Comparison of ENCODE assay signal across 16 mouse cellular contexts in genomic region chr10:41221204-41221603, GRCm38 (mm10).
DNase-seq lines count a peak whose midpoint lies in the region; ATAC-seq and TF ChIP-seq lines count a peak whose summit lies in the region.
"Had no signal": no experiment of that assay in that cellular context is flagged by ENCODE, and none has a peak within 500 bp of the region (broad histone marks: within the 10 kb centered on the region; RNA-seq: fewer than 3 reads in every experiment).

No protein-coding gene starts in this region.

- no peaks in the 10 kb centered on the region for H3K9me3 ChIP-seq in liver, postnatal 0 days (ENCODE audit: low read length)
- H3K9me3 ChIP-seq: G1E; intestine, embryonic 15.5 days; midbrain, embryonic 12.5 days; neural tube, embryonic 13.5 days had no signal

- 68% methylated on average over 4 of the region's 4 CpGs for WGBS in kidney, adult 2 months
- 54% methylated on average over 4 of the region's 4 CpGs for WGBS in liver, postnatal 0 days (ENCODE audit: insufficient replicate concordance)

- no peaks in the 10 kb centered on the region for H3K4me1 ChIP-seq in kidney, adult 2 months (ENCODE audit: control insufficient read depth, insufficient read depth, low read length)
- peaks cover 23% of the 10 kb centered on the region for H3K4me1 ChIP-seq in liver, postnatal 0 days (ENCODE audit: insufficient read depth)
- H3K4me1 ChIP-seq: intestine, embryonic 15.5 days; midbrain, embryonic 12.5 days had no signal

- H3K9ac ChIP-seq in liver, postnatal 0 days (replicated peaks): no peak overlapping the region
- H3K9ac ChIP-seq: intestine, embryonic 15.5 days; midbrain, embryonic 12.5 days; neural tube, embryonic 13.5 days had no signal

- no peak overlapping the region for H3K4me2 ChIP-seq in liver, postnatal 0 days (ENCODE audit: low read depth, low read length)
- H3K4me2 ChIP-seq: intestine, embryonic 15.5 days; midbrain, embryonic 12.5 days; neural tube, embryonic 13.5 days had no signal

- no peaks in the 10 kb centered on the region for H3K36me3 ChIP-seq in kidney, adult 2 months (ENCODE audit: control insufficient read depth, insufficient read depth, low read length)
- peaks cover 3% of the 10 kb centered on the region for H3K36me3 ChIP-seq in liver, postnatal 0 days (replicated peaks; ENCODE audit: insufficient read depth, low read length)
- H3K36me3 ChIP-seq: intestine, embryonic 15.5 days; midbrain, embryonic 12.5 days had no signal

- no peak overlapping the region for H3K4me3 ChIP-seq in kidney, adult 2 months (ENCODE audit: insufficient read depth, low read depth, low read length)
- no peak overlapping the region for H3K4me3 ChIP-seq in liver, postnatal 0 days (ENCODE audit: low read depth, low read length)
- H3K4me3 ChIP-seq: intestine, embryonic 15.5 days; midbrain, embryonic 12.5 days; neural tube, embryonic 13.5 days had no signal

- H3K27me3 ChIP-seq in kidney, adult 2 months (replicated peaks; ENCODE audit: control insufficient read depth, insufficient read depth, low read length): no peaks in the 10 kb centered on the region
- H3K27me3 ChIP-seq in liver, postnatal 0 days (ENCODE audit: insufficient read depth, low read length): no peaks in the 10 kb centered on the region
- H3K27me3 ChIP-seq: intestine, embryonic 15.5 days; midbrain, embryonic 12.5 days; neural tube, embryonic 13.5 days had no signal

- no peak for TF ChIP-seq CTCF in kidney, adult 2 months (conservative IDR thresholded peaks at IDR 0.05; ENCODE audit: insufficient read depth, insufficient read length, low read depth, low read length)
- TF ChIP-seq CTCF in liver, postnatal 0 days (IDR thresholded peaks at IDR 0.05; ENCODE audit: low read depth): no peak

- peak; percentile 40 for DNase-seq in adrenal gland, postnatal 10 days
- DNase-seq in adrenal gland, adult 18-20 months (ENCODE audit: low spot score in 2 of 2): no peak
- DNase-seq in kidney, adult 2 months: peak; percentile 1
- no peak for DNase-seq in kidney, postnatal 14 days
- peak; percentile 75 for DNase-seq in 3T3-L1 (ENCODE audit: low read depth, low spot score)
- DNase-seq in liver, postnatal 0 days: peak; percentile 67
- no peak for DNase-seq in layer of hippocampus, postnatal 36 days
- DNase-seq: heart, adult 18-20 months; heart, postnatal 36 days; lung, adult 2 months; right cerebral cortex, adult 18-20 months had no signal

- peak; percentile 92 for ATAC-seq in liver, postnatal 0 days
- no peak for ATAC-seq in activated CD4-positive, CD25-positive, alpha-beta regulatory T cell, adult 4 months
- ATAC-seq: intestine, embryonic 15.5 days had no signal

- H3K27ac ChIP-seq in kidney, adult 2 months (ENCODE audit: insufficient read depth, low read depth, low read length): no peak overlapping the region
- peak overlapping the region; percentile 53; the same call in 1 of the 2 replicates for H3K27ac ChIP-seq in liver, postnatal 0 days (ENCODE audit: low read depth)
- H3K27ac ChIP-seq: intestine, embryonic 15.5 days; midbrain, embryonic 12.5 days; neural tube, embryonic 13.5 days had no signal

- no peak for TF ChIP-seq POLR2A in kidney, adult 2 months (IDR thresholded peaks at IDR 0.05; ENCODE audit: low read depth, low read length)

- TF ChIP-seq EP300 in liver, postnatal 0 days (IDR thresholded peaks at IDR 0.05; ENCODE audit: low read depth): peak; percentile 91

Comparison
In these comparisons a context has a peak if more than half of its experiments do, and no peak if none do; other contexts are left out.
1. DNase-seq: peak in adrenal gland, postnatal 10 days (single experiment), kidney, adult 2 months (single experiment), 3T3-L1 (single experiment) and liver, postnatal 0 days (single experiment); none in adrenal gland, adult 18-20 months (0 of 2), kidney, postnatal 14 days (single experiment) and layer of hippocampus, postnatal 36 days (0 of 2).